Mouse (Mus musculus): ENCODE measurements at regions not wholly inside any gene's neighbourhood (a gene's known extent, or its start where the extent isn't known, plus 50 kb on each side); places are given as distances from the start of the nearest gene placed in this dataset.

- Histone ChIP-seq H3K4me1 (peaks cover 34% of the 10 kb centered on the region), H3K9ac (no peak overlapping the region), H3K4me2 (no peak overlapping the region), H3K9me3 (replicated peaks) (no peaks in the 10 kb centered on the region), H3K27ac (no peak overlapping the region), H3K27me3 (no peaks in the 10 kb centered on the region), H3K4me3 (replicated peaks) (no peak overlapping the region), H3K36me3 (no peaks in the 10 kb centered on the region)
- no peak for ATAC-seq (replicated peaks; ENCODE audit: low FRiP score)
- 67% methylated on average over 6 of the region's 6 CpGs for WGBS
Measured at GRCm38 (mm10) chr14:76767301-76767700, 210.6 kb upstream of the Serp2 start.

GRCm38 (mm10) chr14:76766186-76766713 is 209.6 kb upstream of the Serp2 start:
- no peaks in the 10 kb centered on the region for H3K27me3 ChIP-seq
- no peak overlapping the region for H3K9ac ChIP-seq
- peaks cover 30% of the 10 kb centered on the region for H3K4me1 ChIP-seq
- H3K9me3 ChIP-seq (replicated peaks): no peaks in the 10 kb centered on the region
- H3K27ac ChIP-seq: no peak overlapping the region
- no peak overlapping the region for H3K4me2 ChIP-seq
- no peaks in the 10 kb centered on the region for H3K36me3 ChIP-seq
- H3K4me3 ChIP-seq (replicated peaks): no peak overlapping the region
- no peak for ATAC-seq (replicated peaks; ENCODE audit: low FRiP score)
- WGBS: 44% methylated on average over 10 of the region's 10 CpGs

GRCm38 (mm10) chr14:76765094-76765504 is 208.4 kb upstream of the Serp2 start:
- no peak overlapping the region for H3K9ac ChIP-seq
- H3K27ac ChIP-seq: peak overlapping the region; percentile 80
- no peak; the same call in 1 of the 2 replicates for ATAC-seq (replicated peaks; ENCODE audit: low FRiP score)
- H3K4me3 ChIP-seq (replicated peaks): no peak overlapping the region
- peak overlapping the region; percentile 37; the same call in 1 of the 2 replicates for H3K4me2 ChIP-seq
- no peaks in the 10 kb centered on the region for H3K9me3 ChIP-seq (replicated peaks)
- H3K36me3 ChIP-seq: no peaks in the 10 kb centered on the region
- peaks cover 30% of the 10 kb centered on the region for H3K4me1 ChIP-seq
- no peaks in the 10 kb centered on the region for H3K27me3 ChIP-seq
- WGBS: 48% methylated on average over 6 of the region's 6 CpGs

GRCm38 (mm10) chr14:76764390-76764796 is 207.7 kb upstream of the Serp2 start:
- no peaks in the 10 kb centered on the region for H3K27me3 ChIP-seq
- peak overlapping the region; percentile 80 for H3K27ac ChIP-seq
- peak; percentile 67 for ATAC-seq (replicated peaks; ENCODE audit: low FRiP score)
- no peaks in the 10 kb centered on the region for H3K36me3 ChIP-seq
- no peaks in the 10 kb centered on the region for H3K9me3 ChIP-seq (replicated peaks)
- no peak overlapping the region for H3K9ac ChIP-seq
- no peak overlapping the region for H3K4me3 ChIP-seq (replicated peaks)
- 18% methylated on average over 7 of the region's 7 CpGs for WGBS
- H3K4me2 ChIP-seq: peak overlapping the region; percentile 37
- H3K4me1 ChIP-seq: peaks cover 30% of the 10 kb centered on the region

GRCm38 (mm10) chr14:76763539-76763938 is 206.8 kb upstream of the Serp2 start:
- H3K9me3 ChIP-seq (replicated peaks): no peaks in the 10 kb centered on the region
- H3K27me3 ChIP-seq: no peaks in the 10 kb centered on the region
- 85% methylated on average over 7 of the region's 7 CpGs for WGBS
- no peak overlapping the region for H3K4me3 ChIP-seq (replicated peaks)
- no peaks in the 10 kb centered on the region for H3K36me3 ChIP-seq
- ATAC-seq (replicated peaks; ENCODE audit: low FRiP score): no peak
- H3K27ac ChIP-seq: no peak overlapping the region
- no peak overlapping the region for H3K4me2 ChIP-seq
- peaks cover 30% of the 10 kb centered on the region for H3K4me1 ChIP-seq
- no peak overlapping the region for H3K9ac ChIP-seq

- Histone ChIP-seq H3K27me3 (no peaks in the 10 kb centered on the region), H3K4me1 (peaks cover 30% of the 10 kb centered on the region), H3K4me2 (no peak overlapping the region), H3K27ac (no peak overlapping the region), H3K9me3 (replicated peaks) (no peaks in the 10 kb centered on the region), H3K9ac (no peak overlapping the region), H3K36me3 (no peaks in the 10 kb centered on the region), H3K4me3 (replicated peaks) (no peak overlapping the region)
- 72% methylated on average over 10 of the region's 10 CpGs for WGBS
- no peak for ATAC-seq (replicated peaks; ENCODE audit: low FRiP score)
Measured at GRCm38 (mm10) chr14:76762777-76763176, 206.1 kb upstream of the Serp2 start.

- H3K4me1 ChIP-seq: peaks cover 30% of the 10 kb centered on the region
- H3K27me3 ChIP-seq: no peaks in the 10 kb centered on the region
- no peak overlapping the region for H3K4me2 ChIP-seq
- no peak overlapping the region for H3K27ac ChIP-seq
- no peak for ATAC-seq (replicated peaks; ENCODE audit: low FRiP score)
- 94% methylated on average over 11 of the region's 11 CpGs for WGBS
- H3K9ac ChIP-seq: no peak overlapping the region
- H3K9me3 ChIP-seq (replicated peaks): no peaks in the 10 kb centered on the region
- H3K36me3 ChIP-seq: no peaks in the 10 kb centered on the region
- H3K4me3 ChIP-seq (replicated peaks): no peak overlapping the region
Measured at GRCm38 (mm10) chr14:76761691-76762090, 205.0 kb upstream of the Serp2 start.

GRCm38 (mm10) chr14:76761274-76761673 is 204.6 kb upstream of the Serp2 start:
- Histone ChIP-seq H3K9me3 (replicated peaks) (no peaks in the 10 kb centered on the region), H3K27me3 (no peaks in the 10 kb centered on the region), H3K27ac (no peak overlapping the region), H3K4me1 (peaks cover 26% of the 10 kb centered on the region), H3K9ac (no peak overlapping the region), H3K36me3 (no peaks in the 10 kb centered on the region), H3K4me2 (no peak overlapping the region), H3K4me3 (replicated peaks) (no peak overlapping the region)
- 85% methylated on average over 4 of the region's 4 CpGs for WGBS
- ATAC-seq (replicated peaks; ENCODE audit: low FRiP score): no peak

- no peak for ATAC-seq (replicated peaks; ENCODE audit: low FRiP score)
- Histone ChIP-seq H3K4me1 (peaks cover 21% of the 10 kb centered on the region), H3K4me2 (no peak overlapping the region), H3K27me3 (no peaks in the 10 kb centered on the region), H3K9me3 (replicated peaks) (no peaks in the 10 kb centered on the region), H3K27ac (no peak overlapping the region), H3K4me3 (replicated peaks) (no peak overlapping the region), H3K36me3 (no peaks in the 10 kb centered on the region), H3K9ac (no peak overlapping the region)
- WGBS: 75% methylated on average over 13 of the region's 13 CpGs
Measured at GRCm38 (mm10) chr14:76760509-76761023, 203.9 kb upstream of the Serp2 start.

- H3K9ac ChIP-seq: no peak overlapping the region
- H3K9me3 ChIP-seq (replicated peaks): no peaks in the 10 kb centered on the region
- no peaks in the 10 kb centered on the region for H3K27me3 ChIP-seq
- no peaks in the 10 kb centered on the region for H3K36me3 ChIP-seq
- no peak overlapping the region for H3K4me2 ChIP-seq
- H3K4me3 ChIP-seq (replicated peaks): no peak overlapping the region
- 84% methylated on average over 4 of the region's 4 CpGs for WGBS
- ATAC-seq (replicated peaks; ENCODE audit: low FRiP score): no peak
- peaks cover 9% of the 10 kb centered on the region for H3K4me1 ChIP-seq
- H3K27ac ChIP-seq: no peak overlapping the region
Measured at GRCm38 (mm10) chr14:76759377-76759776, 202.7 kb upstream of the Serp2 start.

- Histone ChIP-seq H3K9ac (no peak overlapping the region), H3K9me3 (replicated peaks) (no peaks in the 10 kb centered on the region), H3K27me3 (no peaks in the 10 kb centered on the region), H3K36me3 (no peaks in the 10 kb centered on the region), H3K27ac (no peak overlapping the region), H3K4me2 (no peak overlapping the region), H3K4me1 (peaks cover 1% of the 10 kb centered on the region; the same call in 1 of the 2 replicates), H3K4me3 (replicated peaks) (no peak overlapping the region)
- 96% methylated on average over 1 of the region's 1 CpGs for WGBS
- ATAC-seq (replicated peaks; ENCODE audit: low FRiP score): no peak
Measured at GRCm38 (mm10) chr14:76758589-76758988, 201.9 kb upstream of the Serp2 start.

GRCm38 (mm10) chr14:76755591-76756376 is 199.1 kb upstream of the Serp2 start:
- ATAC-seq (replicated peaks; ENCODE audit: low FRiP score): no peak
- H3K4me3 ChIP-seq (replicated peaks): no peak overlapping the region
- H3K9ac ChIP-seq: no peak overlapping the region
- no peaks in the 10 kb centered on the region for H3K27me3 ChIP-seq
- no peak overlapping the region for H3K27ac ChIP-seq
- WGBS: 83% methylated on average over 9 of the region's 9 CpGs
- H3K9me3 ChIP-seq (replicated peaks): no peaks in the 10 kb centered on the region
- H3K4me1 ChIP-seq: no peaks in the 10 kb centered on the region
- no peak overlapping the region for H3K4me2 ChIP-seq
- no peaks in the 10 kb centered on the region for H3K36me3 ChIP-seq
